Mouse (Mus musculus) cortical plate, adult 2 months (tissue): ENCODE data around the gene Zbtb45.

Source experiments
- CTCF ChIP-seq: fragments of 200-500 bp; IDR thresholded peaks from 2 replicates; pipeline ENCODE4 v1.5.1; 2011; ENCODE audit warnings: mild to moderate bottlenecking, control low read depth, low read length; ENCODE audit not compliant: insufficient read depth; ENCODE audit errors: extremely low read depth
- POLR2A ChIP-seq: fragments of 200-500 bp; IDR thresholded peaks from 2 replicates; pipeline ENCODE4 v1.6.1; 2011; ENCODE audit warnings: mild to moderate bottlenecking, low read length, control low read depth; ENCODE audit not compliant: insufficient read depth; ENCODE audit errors: extremely low read depth

DNA sequence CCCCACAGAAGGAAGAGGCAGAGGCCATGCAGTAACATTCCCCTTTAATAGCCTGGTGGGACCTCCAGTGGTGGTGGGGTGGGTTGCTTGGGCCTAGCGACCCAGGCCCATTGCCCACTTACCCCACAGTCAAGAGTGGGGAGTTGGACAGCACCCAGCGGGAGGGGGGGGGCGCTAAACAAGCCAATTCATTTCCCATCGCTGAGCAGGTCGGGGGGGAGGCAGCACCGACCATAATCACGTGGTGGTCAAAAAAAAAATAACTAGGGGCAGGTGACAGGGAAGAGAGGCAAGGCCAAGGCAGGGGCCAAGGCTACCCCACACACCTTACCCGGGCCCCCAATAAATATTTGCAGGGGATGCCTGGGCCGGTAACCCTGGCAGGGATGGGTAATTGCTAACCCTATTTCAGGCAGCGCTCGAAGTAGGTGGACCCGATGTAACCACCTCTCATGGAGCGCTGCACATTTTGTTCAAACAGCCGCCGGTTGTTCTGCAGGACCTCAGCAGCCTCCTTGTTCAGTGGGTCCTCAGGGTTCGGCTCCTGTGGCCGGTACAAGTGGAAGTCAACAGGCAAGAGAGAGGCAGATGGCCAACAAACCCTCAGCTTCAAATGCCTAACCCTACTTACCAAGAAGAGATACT is 25.5 kb upstream of the Zbtb45 start:
- TF ChIP-seq POLR2A (no peak), CTCF (no peak)
